Mouse (Mus musculus): ENCODE data around the gene Pak2. TPM values are rescaled to one million over a fixed set of nuclear protein-coding genes. Genes with fewer than 3 reads are reported as not detected.
A peak's percentile ranks its signal among the peaks of the same experiment; 100 is the strongest.

The Pak2 gene
- total RNA-seq, 1 experiment from 2014 or later = 57.0 TPM

- DNase-seq = peak; percentile 91
Observed at GRCm38 (mm10) chr16:32002509-32003477, 76.3 kb downstream of the Pak2 start, which contains the start of gene Senp5. TSS of gene Senp5 (minus strand) at chr16:32003287.

GRCm38 (mm10) chr16:31996371-31996770 lies 82.8 kb downstream of the Pak2 start:
- no peak for DNase-seq

GRCm38 (mm10) chr16:31993946-31994345 lies 85.2 kb downstream of the Pak2 start:
- no peak for DNase-seq

GRCm38 (mm10) chr16:31993195-31993594 lies 85.9 kb downstream of the Pak2 start:
- DNase-seq = no peak

GRCm38 (mm10) chr16:31992039-31992438 lies 87.1 kb downstream of the Pak2 start:
- no peak for DNase-seq

GRCm38 (mm10) chr16:31980946-31981345 lies 98.2 kb downstream of the Pak2 start:
- DNase-seq = no peak

- DNase-seq = no peak
Observed at GRCm38 (mm10) chr16:31979501-31979900, 99.6 kb downstream of the Pak2 start.

- no peak for DNase-seq
Observed at GRCm38 (mm10) chr16:31975258-31975657, 103.9 kb downstream of the Pak2 start.

Small RNA genes lying within 50 kb of the gene (microRNA-seq; reads per million reads assigned to microRNA genes)
- 0 reads per million in 2 experiments for gene Gm26269

Other genes with a start within 250 kb of the Pak2 start
- not detected in 2 replicates for gene Meltf, start 200.5 kb downstream of the Pak2 start, total RNA-seq (2021)
- not detected in 2 replicates for gene Pigz, start 145.5 kb downstream of the Pak2 start, total RNA-seq (2021)
- gene 0610012G03Rik, start 130.8 kb downstream of the Pak2 start, total RNA-seq (2021) = 38.6 and 41.3 TPM in 2 replicates
- 58.4 and 69.3 TPM in 2 replicates for gene Ncbp2, start 130.8 kb downstream of the Pak2 start, total RNA-seq (2021)
- gene Senp5, start 76.1 kb downstream of the Pak2 start, total RNA-seq (2021) = 23.2 and 24.0 TPM in 2 replicates
- gene Pigx, start 20.4 kb upstream of the Pak2 start, total RNA-seq (2021) = 29.8 and 33.6 TPM in 2 replicates
- gene Cep19, start 20.5 kb upstream of the Pak2 start, total RNA-seq (2021) = 13.5 and 15.7 TPM in 2 replicates
- gene Nrros, start 86.3 kb upstream of the Pak2 start, total RNA-seq (2021) = 6.1 and 8.9 TPM in 2 replicates
- not detected in 2 replicates for gene Bex6, start 100.5 kb upstream of the Pak2 start, total RNA-seq (2021)
- gene Fbxo45, start 167.8 kb upstream of the Pak2 start, total RNA-seq (2021) = 19.6 and 22.8 TPM in 2 replicates
- gene Wdr53, start 167.9 kb upstream of the Pak2 start, total RNA-seq (2021) = 15.1 and 16.3 TPM in 2 replicates
- gene Smco1, start 192.1 kb upstream of the Pak2 start, total RNA-seq (2021) = 0.36 TPM in 1 of 2 replicates, not detected in the other
- gene Rnf168, start 198.1 kb upstream of the Pak2 start, total RNA-seq (2021) = 29.1 and 33.9 TPM in 2 replicates